Mouse (Mus musculus) spleen, adult 2 months (tissue): Measurements from ENCODE around the gene Gm20388.

Source experiments
- CTCF ChIP-seq: fragments of 200-500 bp; IDR thresholded peaks from 2 replicates; pipeline ENCODE4 v1.5.1; 2011; ENCODE audit warnings: mild to moderate bottlenecking, inconsistent platforms; ENCODE audit not compliant: insufficient read depth, insufficient read length, insufficient replicate concordance; ENCODE audit errors: extremely low read depth
- POLR2A ChIP-seq: fragments of 200-500 bp; IDR thresholded peaks from 2 replicates; pipeline ENCODE4 v1.6.1; 2011; ENCODE audit warnings: low read depth, low read length, inconsistent platforms

DNA sequence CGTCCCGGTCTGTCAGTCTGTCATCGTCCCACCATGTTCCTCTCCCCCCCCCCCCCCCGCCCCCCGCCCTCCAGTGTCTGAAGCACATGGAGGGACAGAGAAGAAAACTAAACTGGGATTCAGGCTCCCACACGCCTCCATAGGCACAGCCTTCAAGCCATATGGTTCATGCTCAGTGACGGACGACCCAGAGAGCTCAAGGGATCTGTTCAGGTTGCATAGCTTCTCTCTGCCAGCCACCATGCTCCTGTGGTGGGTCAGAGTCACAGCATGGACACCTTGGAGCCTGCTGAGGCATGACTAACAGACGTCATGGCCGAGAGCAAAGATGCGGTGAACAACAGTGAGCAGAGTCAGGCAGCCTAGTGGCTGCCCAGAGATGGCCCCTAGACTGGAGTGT lies 504.8 kb downstream of the Gm20388 start:
- TF ChIP-seq CTCF (no peak), POLR2A (no peak)
